Mouse (Mus musculus) thymus, postnatal 10 days (tissue): ENCODE measurements at regions not wholly inside any gene's neighbourhood (a gene's known extent, or its start where the extent isn't known, plus 50 kb on each side); places are given as distances from the start of the nearest gene placed in this dataset.

Experiments
- DNase-seq, 2 experiments: peaks; one replicate each; pipeline ENCODE4 v3.0.0; 2021; ENCODE audit warnings: low spot score in 2 of 2

DNA sequence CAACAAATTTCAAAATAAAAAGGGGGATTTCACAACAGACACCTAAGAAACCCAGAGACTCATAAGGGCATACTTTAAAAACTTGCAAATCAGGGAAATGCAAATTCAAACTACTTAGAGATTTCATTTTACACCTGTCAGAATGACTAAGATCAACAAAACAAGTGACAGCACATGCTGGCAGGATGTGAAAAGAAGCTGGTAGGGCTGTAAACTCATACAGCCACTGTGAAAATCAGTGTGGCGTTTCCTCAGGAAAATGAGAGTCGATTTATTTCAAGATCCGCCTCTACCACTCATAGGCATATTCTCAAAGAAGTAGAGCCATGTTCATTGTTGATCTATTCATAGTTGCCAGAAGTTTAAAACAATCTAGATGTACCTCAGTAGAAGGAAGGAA lies 133.6 kb upstream of the Veph1 start:
- no peak for DNase-seq

DNA sequence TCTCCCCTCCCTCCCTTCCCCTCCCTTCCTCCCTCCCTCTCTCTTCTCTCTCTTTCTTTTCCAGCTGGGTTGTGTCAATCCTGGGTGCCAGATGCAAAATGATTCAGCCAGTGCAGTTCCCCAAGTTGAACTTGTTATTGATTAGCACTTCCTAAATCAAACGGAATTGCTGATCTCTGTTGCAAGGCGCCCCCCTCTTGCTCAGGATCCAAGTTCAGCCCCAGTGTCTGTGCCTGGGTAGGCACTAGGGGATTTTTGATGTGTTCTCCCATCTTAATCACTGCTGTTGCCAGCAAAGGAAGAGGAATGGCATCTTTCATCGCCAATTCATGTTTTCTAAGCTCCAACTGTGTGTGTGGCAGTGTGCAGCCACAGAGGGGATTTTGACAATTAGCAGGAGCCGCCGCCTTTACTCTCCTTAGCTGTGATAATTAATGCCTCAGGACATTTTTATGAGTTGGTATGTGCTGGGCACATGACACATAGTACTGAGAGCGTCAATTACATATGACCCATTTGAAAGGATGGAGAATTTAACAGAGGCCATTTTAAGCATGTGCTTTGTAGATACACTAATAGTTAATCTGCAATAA lies 125.9 kb upstream of the Veph1 start:
- DNase-seq: no peak

DNA sequence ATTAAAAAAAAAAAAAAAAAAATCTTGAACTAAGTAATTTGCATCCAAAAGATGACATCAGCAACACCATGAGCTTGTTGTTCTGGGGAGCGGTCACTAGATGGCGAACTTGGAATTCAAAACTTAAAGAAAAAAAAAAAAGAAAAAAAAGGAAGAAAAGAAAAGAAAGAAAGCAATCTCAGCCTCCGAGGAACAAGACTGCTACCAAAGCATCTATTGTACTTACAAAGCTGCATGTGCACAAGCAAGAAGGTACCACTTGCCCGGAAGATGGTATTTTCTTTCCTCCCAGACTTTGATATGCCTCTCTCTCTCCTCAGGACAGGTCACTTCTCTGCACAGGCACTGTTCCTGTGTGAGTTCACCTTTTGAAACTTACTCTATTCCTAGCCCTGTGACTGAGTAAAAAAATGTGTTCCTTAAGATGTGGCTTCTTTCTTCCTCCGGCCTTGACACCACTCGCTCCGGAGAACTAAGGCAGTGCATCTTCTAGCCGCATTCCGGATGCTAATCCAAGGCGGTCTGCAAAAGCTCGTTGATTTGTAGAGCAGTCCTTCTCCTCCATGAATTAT lies 114.2 kb upstream of the Veph1 start:
- DNase-seq: no peak

DNA sequence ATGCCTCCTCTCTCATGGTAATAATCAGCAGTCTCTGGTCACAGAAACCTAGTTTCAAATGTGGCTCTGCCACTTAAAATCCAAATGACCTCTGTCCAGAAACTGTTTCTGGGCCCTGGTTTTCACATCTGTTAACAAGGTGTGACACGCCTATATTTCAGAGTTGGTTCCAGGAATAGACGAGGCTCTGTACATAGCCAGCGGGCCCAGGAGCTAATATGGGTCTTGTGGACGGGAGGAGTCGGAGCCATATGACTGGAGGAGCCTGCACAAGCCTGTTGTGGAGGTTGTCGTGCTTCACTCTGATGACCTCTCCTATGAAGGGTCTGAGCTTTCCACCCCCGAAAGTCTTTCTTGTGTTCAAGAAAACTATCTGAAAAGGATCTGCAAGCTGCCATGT lies 112.2 kb upstream of the Veph1 start:
- no peak for DNase-seq

DNA sequence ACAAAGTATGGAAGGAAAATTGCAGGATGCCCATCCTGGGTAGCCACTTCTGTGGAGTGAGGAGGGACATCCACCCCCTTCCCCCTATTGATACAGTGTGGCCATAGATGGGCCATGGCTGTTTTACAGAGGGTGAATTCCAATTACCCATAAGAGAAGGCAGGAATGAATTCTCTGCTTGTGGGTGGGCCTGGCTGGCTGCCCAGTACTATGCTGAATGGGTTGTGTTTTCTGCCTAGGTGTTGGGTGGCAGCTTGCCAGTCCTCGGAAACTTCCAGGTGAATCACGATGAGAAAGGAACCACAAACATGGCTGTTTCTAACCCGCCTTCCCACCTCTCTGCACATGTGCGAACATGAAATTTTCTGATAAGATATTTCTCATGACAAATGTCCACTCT lies 109.0 kb upstream of the Veph1 start:
- DNase-seq: no peak

DNA sequence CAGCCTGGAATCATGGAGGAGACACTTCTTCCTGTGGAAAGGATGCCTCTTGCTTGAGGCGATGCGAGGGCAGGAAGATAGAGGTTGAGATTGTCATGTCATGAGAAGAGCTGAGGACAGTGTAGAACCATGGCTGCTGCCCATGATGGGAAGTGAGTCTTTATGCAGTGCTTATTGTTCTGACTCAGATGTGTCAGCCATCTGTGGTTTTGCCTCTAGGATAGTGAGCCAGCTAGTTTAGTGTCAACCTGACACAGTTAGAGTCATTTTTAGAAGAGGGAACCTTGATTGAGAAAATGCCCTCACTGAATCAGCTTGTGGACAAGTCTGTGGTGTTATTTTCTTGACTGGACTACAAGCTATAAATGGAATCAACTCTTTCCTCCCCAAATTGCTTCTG lies 107.1 kb upstream of the Veph1 start:
- no peak for DNase-seq

DNA sequence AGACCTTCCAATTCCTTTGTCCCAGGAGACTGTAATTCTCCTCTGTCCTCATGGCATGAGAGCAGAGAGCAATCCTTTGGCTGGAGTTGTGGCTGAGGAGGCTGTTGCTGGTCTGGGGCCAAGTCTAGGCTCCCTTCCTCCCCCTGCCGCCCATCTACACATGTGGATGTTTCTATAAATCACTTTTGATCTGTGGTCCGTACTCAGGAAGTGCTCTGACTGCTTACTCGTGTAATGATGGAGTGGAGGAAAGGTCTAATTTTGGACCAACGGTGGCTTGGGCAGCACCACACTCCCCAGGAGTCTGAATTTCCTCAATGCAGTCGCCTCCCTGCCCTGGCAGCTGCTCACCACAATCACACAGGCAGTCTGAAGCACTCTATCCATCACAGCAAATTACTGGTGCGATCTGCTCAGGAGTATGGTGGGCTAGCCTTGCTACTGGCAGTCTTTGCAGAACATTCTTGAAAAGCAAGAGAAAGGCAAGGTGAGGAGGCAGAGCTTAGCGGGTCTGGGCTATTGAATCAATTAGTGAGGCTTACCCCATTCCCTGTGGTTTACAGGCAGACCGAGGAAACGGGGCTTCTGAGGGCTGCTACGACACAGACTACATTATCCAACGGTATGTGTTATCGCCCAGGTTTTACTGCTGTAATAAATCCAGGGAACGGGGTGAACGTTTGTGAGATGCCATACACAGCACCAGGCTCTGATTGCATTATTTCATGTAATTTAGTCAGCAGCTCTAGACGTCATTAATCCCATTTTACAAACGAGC lies 104.3 kb upstream of the Veph1 start:
- no peak for DNase-seq

DNA sequence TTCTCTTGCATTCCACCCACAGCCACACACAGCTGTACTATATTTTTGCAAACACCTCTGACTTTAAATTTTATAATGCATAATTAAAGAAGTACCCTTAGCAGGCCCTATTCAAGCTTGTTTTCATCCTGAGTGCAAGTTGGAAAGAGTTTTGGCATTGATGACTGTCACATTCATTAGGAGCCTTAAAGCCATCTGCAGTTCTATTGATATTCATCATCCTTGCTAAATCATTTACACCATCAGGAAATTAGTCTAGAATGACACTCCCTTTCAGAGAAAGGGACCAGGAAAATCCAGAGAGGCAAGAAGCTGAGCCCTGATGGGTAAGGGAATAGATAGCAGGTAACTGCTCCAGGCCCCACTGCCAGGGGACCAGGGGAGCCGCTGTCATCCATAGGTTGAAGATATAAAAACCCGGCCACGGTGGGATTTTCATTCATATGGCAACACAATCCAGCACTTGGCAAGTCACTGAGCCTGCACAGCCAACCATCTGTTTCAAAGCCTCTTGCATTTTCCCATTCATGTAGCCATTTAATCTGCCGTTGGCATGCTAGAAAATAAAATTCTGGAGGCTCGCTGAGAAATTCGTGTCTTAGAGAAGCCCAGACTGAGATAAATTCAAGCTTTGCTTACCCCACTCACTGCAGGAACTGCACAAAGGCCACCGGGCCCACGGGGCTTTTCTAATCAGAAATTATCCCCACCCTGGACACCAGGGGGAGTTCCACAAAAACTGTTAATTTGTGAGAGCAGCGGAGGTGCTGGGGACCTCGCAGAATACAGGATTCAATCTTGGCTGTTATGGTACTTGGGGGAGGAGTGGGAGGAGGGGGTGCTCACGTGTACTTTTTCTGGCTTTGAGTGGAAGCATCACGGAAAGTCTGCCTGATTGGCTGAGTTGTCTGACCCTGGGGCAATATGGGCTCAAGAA lies 101.8 kb upstream of the Veph1 start:
- no peak for DNase-seq

DNA sequence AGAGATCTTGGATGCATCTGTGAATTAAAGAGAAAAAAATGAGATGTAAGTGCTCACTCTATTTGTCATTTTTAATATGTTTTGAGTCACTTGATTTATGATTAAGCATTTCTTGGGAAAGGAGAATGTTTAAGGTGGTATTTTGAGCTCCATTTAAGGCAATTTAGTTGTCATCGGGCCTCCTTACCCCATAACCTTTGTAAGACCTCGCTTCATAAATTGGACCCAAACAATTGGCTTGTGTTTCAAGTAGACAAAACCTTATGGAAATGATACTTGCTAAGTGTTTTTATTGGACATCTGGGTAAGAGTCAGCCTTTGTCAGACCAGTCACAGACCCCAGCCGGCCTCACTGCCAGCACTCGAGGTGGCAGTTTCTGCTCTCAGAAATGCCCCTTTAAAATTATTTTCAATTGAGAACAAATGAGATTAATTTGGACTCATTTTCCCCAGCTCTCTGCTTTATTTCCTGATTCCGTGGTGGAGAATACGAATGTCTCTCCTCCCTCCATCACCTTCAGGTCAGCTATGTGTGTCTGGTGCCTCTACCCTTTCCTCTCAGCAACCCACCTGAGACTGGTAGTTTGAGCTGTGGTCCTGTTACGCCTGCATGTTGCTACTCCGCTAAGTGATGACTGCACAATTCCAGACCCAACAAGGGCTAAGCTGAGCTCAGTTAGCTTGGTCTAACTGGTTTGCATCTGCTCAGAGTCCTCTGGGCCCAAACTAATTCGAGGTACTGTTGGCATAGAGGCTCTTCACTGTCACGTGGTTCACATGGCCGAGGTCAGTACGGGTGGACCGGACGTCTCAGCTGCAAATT lies 78.7 kb upstream of the Veph1 start:
- no peak for DNase-seq

DNA sequence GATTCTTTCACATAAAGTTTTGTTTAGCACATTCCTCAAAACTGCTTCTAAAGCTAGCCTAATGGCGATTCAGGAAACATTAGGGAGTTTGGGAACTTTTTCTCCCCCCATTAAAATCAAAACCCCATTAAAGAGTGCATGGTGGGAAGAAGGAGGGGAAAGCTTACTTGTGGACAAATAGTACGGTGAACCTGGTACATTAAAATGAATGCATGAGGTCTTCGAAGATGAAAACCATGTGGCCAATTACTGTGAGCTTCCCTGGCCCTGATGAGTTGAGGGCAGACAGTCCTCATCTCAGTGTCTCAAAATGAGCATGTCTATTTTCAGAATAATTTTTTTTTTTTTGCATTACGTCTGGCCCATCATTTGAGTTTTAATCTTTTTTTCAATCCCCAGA lies 78.0 kb upstream of the Veph1 start:
- DNase-seq: no peak

DNA sequence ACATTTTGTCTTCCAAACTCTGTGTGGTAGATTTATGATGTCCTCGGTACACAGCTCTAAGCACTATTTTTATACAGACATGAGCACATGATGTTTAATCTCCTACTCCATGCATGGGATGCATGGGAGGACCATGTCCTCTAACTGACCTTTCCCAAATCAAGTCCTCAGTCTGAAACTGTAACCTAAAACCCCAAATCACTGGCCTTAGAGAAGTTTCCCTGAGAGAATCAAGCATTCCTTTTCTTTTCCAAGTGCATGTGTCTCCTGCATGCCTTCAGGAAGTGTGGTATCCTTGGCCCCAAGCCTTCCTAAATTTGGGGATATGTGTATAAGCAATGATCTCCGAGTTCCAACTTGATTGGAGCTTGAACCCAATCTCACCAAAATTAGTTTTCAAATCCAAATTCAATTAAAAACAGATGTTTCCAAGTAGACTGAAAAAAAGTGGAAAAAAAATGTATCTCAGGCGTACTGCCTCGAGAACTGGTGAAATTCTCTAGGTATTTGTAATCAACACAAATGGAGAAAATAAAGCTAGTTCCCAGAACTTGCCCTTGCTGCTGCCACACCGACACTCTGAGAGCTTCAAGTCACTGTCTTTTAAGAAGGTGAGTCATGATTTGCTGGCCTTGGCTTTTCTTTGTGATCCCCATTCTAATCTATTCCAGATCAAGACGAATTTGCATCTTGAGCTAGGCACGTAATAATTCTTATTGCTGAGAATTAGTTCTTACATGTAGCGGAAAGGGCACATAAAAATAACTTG lies 77.4 kb upstream of the Veph1 start:
- no peak for DNase-seq
